In genomic region chr6:116264018-116264651, GRCm38 (mm10) we compare ENCODE assay signal across 7 mouse cellular contexts. TPM values are rescaled to one million over a fixed set of nuclear protein-coding genes. Genes with fewer than 3 reads are reported as not detected.
DNase-seq lines count a peak whose midpoint lies in the region; ATAC-seq and TF ChIP-seq lines count a peak whose summit lies in the region.

TSS of gene Zfand4 (plus strand) at chr6:116264222.

- TF ChIP-seq POLR2A in small intestine, adult 2 months (IDR thresholded peaks at IDR 0.05; ENCODE audit: low read depth, low read length): no peak

- no peak within 1 kb of the TSS for H3K27ac ChIP-seq in intestine, postnatal 0 days (ENCODE audit: low read depth, low read length)
- peak within 1 kb of the TSS; percentile 83 for H3K27ac ChIP-seq in midbrain, embryonic 12.5 days (replicated peaks)
- H3K27ac ChIP-seq in small intestine, adult 2 months (ENCODE audit: insufficient read depth, low read depth, low read length): no peak within 1 kb of the TSS

- no peaks in the 10 kb centered on the region for H3K9me3 ChIP-seq in intestine, postnatal 0 days (ENCODE audit: control insufficient read depth)
- H3K9me3 ChIP-seq in midbrain, embryonic 12.5 days: no peaks in the 10 kb centered on the region

- H3K36me3 ChIP-seq in intestine, postnatal 0 days (ENCODE audit: control insufficient read depth, insufficient read depth): peaks cover 21% of the 10 kb centered on the region
- peaks cover 21% of the 10 kb centered on the region for H3K36me3 ChIP-seq in midbrain, embryonic 12.5 days
- peaks cover 8% of the 10 kb centered on the region for H3K36me3 ChIP-seq in small intestine, adult 2 months (ENCODE audit: control insufficient read depth, insufficient read depth, low read length)

- H3K4me3 ChIP-seq in intestine, postnatal 0 days (ENCODE audit: low read depth, low read length): peak within 1 kb of the TSS; percentile 51
- H3K4me3 ChIP-seq in midbrain, embryonic 12.5 days: peak within 1 kb of the TSS; percentile 64
- peak within 1 kb of the TSS; percentile 71 for H3K4me3 ChIP-seq in small intestine, adult 2 months (ENCODE audit: low read depth, low read length)

- H3K9ac ChIP-seq in intestine, postnatal 0 days (ENCODE audit: low read depth, low read length): peak within 1 kb of the TSS; percentile 52
- peak within 1 kb of the TSS; percentile 66 for H3K9ac ChIP-seq in midbrain, embryonic 12.5 days (replicated peaks)

- H3K4me1 ChIP-seq in intestine, postnatal 0 days (replicated peaks; ENCODE audit: control insufficient read depth, insufficient read depth, low read length): no peaks in the 10 kb centered on the region
- H3K4me1 ChIP-seq in midbrain, embryonic 12.5 days: peaks cover 22% of the 10 kb centered on the region
- no peaks in the 10 kb centered on the region for H3K4me1 ChIP-seq in small intestine, adult 2 months (ENCODE audit: control insufficient read depth, insufficient read depth, insufficient read length, low read length)

- intact Hi-C loops in left cerebral cortex, postnatal 4 days (cut with DNase I): loop anchor here (10.0 kb wide), 1 partner anchor 161 kb away; no protein-coding TSS in a partner anchor

- peak; percentile 95 for DNase-seq in adrenal gland, adult 2 months
- peak; percentile 87 for DNase-seq in embryo, embryonic 11.5 days (ENCODE audit: low read depth, low spot score)
- peak; percentile 87 to 93 for DNase-seq in gastrocnemius, postnatal 4 days (ENCODE audit: low spot score in 2 of 2)
- peak; percentile 96 for DNase-seq in left cerebral cortex, postnatal 4 days

- no peaks in the 10 kb centered on the region for H3K27me3 ChIP-seq in intestine, postnatal 0 days (replicated peaks; ENCODE audit: control insufficient read depth, insufficient read depth, low read length)
- no peaks in the 10 kb centered on the region for H3K27me3 ChIP-seq in midbrain, embryonic 12.5 days
- no peaks in the 10 kb centered on the region for H3K27me3 ChIP-seq in small intestine, adult 2 months (ENCODE audit: control insufficient read depth, insufficient read depth, low read length)

- TF ChIP-seq CTCF in intestine, postnatal 0 days (IDR thresholded peaks at IDR 0.05; ENCODE audit: low read depth): no peak
- no peak for TF ChIP-seq CTCF in small intestine, adult 2 months (IDR thresholded peaks at IDR 0.05; ENCODE audit: extremely low read depth, insufficient read length, insufficient replicate concordance, low read depth, low read length)

- peak within 1 kb of the TSS; percentile 86 for H3K4me2 ChIP-seq in intestine, postnatal 0 days (replicated peaks; ENCODE audit: low read depth)
- H3K4me2 ChIP-seq in midbrain, embryonic 12.5 days (replicated peaks): peak within 1 kb of the TSS; percentile 71

- WGBS in intestine, postnatal 0 days: under 1% methylated on average over 58 of the region's 67 CpGs
- under 1% methylated on average over 45 of the region's 67 CpGs for WGBS in midbrain, embryonic 12.5 days
- under 1% methylated on average over 66 of the region's 67 CpGs for WGBS in small intestine, adult 2 months

- ATAC-seq in intestine, postnatal 0 days: peak; percentile 95
- ATAC-seq in midbrain, embryonic 12.5 days (ENCODE audit: low FRiP score, low read depth): peak; percentile 93

RNA-seq across cellular contexts. Expression of gene Zfand4, which starts in this region (rescaled TPM):
- total RNA-seq in adrenal gland, adult 2 months (2021): 1 to 10 TPM in 1 of 2 experiments, under 1 TPM in 1; 0.93 to 1.7 TPM
- polyA plus RNA-seq in adrenal gland, adult 2 months (2012; rRNA removed): 0.12 and 0.21 TPM in 2 replicates
- total RNA-seq in gastrocnemius, postnatal 4 days (2021): 1 to 10 TPM; 3.9 to 4.7 TPM
- 1.1 and 1.2 TPM in 2 replicates for polyA plus RNA-seq in intestine, postnatal 0 days (2015; fragmentation: Nextera tagmentation; extraction: Ambion mirVana)
- 10 to 100 TPM in 1 of 2 experiments, 1 to 10 TPM in 1; 7.5 to 11.6 TPM for total RNA-seq in left cerebral cortex, postnatal 4 days (2021)
- 12.3 and 13.6 TPM in 2 replicates for polyA plus RNA-seq in midbrain, embryonic 12.5 days (2016; fragmentation: Nextera tagmentation; extraction: Ambion mirVana)
- 0.05 and 0.06 TPM in 2 replicates for polyA plus RNA-seq in small intestine, adult 2 months (2012; rRNA removed)
